In the genomic region with DNA sequence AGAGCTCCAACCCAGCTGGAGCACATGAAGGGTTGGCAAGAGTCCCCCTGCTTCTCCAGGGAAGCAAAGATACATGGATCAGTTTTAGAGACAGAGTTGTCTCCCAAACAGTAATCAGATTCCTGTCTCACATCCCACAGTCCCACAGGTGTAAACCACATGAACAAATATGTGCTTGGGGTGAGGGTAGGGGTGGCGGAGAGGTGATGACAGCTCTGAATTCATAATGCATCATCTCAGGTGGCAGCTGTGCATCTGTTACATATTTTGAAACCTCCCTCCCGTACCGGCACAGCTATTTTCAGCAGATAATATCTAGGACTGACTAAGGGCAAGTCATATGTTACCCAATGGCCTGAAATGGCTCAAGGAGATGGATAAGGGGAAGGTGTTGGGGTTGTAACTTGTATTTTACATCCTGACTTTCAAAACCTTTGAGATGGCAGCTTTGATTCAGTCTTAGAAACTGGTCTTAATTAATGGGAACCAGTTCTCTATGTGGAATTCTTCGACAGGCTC, we compare ENCODE assay signal across 12 mouse cellular contexts.
"Had no signal": no experiment of that assay in that cellular context is flagged by ENCODE, and none has a peak within 500 bp of the region (broad histone marks: within the 10 kb centered on the region; RNA-seq: fewer than 3 reads in every experiment).

No protein-coding gene starts in this region.

- ATAC-seq: lung, postnatal 0 days; midbrain, embryonic 15.5 days had no signal

- H3K4me1 ChIP-seq: limb, embryonic 12.5 days; midbrain, embryonic 15.5 days; neural tube, embryonic 12.5 days had no signal

- H3K9ac ChIP-seq: limb, embryonic 12.5 days; liver, embryonic 14.5 days; midbrain, embryonic 15.5 days; neural tube, embryonic 12.5 days had no signal

- H3K27ac ChIP-seq: limb, embryonic 12.5 days; liver, embryonic 14.5 days; midbrain, embryonic 15.5 days; neural tube, embryonic 12.5 days had no signal

- H3K4me3 ChIP-seq: limb, embryonic 12.5 days; midbrain, embryonic 15.5 days; neural tube, embryonic 12.5 days had no signal

- H3K4me2 ChIP-seq: limb, embryonic 12.5 days; midbrain, embryonic 11.5 days; midbrain, embryonic 15.5 days; neural tube, embryonic 12.5 days had no signal

- H3K9me3 ChIP-seq: limb, embryonic 12.5 days; midbrain, embryonic 15.5 days; neural tube, embryonic 12.5 days had no signal

- H3K36me3 ChIP-seq: limb, embryonic 12.5 days; midbrain, embryonic 15.5 days; neural tube, embryonic 12.5 days had no signal

- H3K27me3 ChIP-seq: limb, embryonic 12.5 days; midbrain, embryonic 15.5 days; neural tube, embryonic 12.5 days had no signal

- DNase-seq: kidney, adult 18-20 months; kidney, postnatal 10 days; lung, adult 2 months; lung, postnatal 36 days; right cerebral cortex, postnatal 4 days; thymus, postnatal 36 days had no signal
